Mouse (Mus musculus) erythroblast, embryonic 14.5 days (primary cell): ENCODE results near the gene Alox12b.

Source experiments
- GATA1 ChIP-seq: IDR thresholded peaks from 2 replicates; pipeline ENCODE4 v1.6.1; 2012; ENCODE audit warnings: low read length, inconsistent platforms, mixed read lengths
- TAL1 ChIP-seq: IDR thresholded peaks from 3 replicates; pipeline ENCODE4 v1.6.1; 2012; ENCODE audit warnings: low read length, inconsistent platforms, mixed read lengths

- TF ChIP-seq GATA1 (no peak), TAL1 (no peak)
These were observed 32.9 kb upstream of the Alox12b start for GRCm38 (mm10) chr11:69123693-69124497.
